Mouse (Mus musculus): Measurements from ENCODE around the gene Ppp2r2d. TPM values are rescaled to one million over a fixed set of nuclear protein-coding genes. Genes with fewer than 3 reads are reported as not detected.

Ppp2r2d gene
- total RNA-seq (2021): 63.7 and 70.5 TPM in 2 replicates
- long read RNA-seq, experiment 1, transcript Ppp2r2d-201 (9 exons, 2,081 nt): major isoform, 50 of 94 reads
- long read RNA-seq, experiment 1, transcript Ppp2r2d-207 (8 exons, 1,938 nt): minor isoform, 5 of 94 reads
- long read RNA-seq, experiment 1, partial matches to known transcripts: 9 of 94 reads
- long read RNA-seq, experiment 1, other reads (novel, unspliced or antisense): 28 of 94 reads
- long read RNA-seq, experiment 2, transcript Ppp2r2d-207 (8 exons, 1,938 nt): minor isoform, 9 of 71 reads
- long read RNA-seq, experiment 2, transcript Ppp2r2d-201 (9 exons, 2,081 nt): major isoform, 26 of 71 reads
- long read RNA-seq, experiment 2, partial matches to known transcripts: 16 of 71 reads
- long read RNA-seq, experiment 2, other reads (novel, unspliced or antisense): 19 of 71 reads

DNA sequence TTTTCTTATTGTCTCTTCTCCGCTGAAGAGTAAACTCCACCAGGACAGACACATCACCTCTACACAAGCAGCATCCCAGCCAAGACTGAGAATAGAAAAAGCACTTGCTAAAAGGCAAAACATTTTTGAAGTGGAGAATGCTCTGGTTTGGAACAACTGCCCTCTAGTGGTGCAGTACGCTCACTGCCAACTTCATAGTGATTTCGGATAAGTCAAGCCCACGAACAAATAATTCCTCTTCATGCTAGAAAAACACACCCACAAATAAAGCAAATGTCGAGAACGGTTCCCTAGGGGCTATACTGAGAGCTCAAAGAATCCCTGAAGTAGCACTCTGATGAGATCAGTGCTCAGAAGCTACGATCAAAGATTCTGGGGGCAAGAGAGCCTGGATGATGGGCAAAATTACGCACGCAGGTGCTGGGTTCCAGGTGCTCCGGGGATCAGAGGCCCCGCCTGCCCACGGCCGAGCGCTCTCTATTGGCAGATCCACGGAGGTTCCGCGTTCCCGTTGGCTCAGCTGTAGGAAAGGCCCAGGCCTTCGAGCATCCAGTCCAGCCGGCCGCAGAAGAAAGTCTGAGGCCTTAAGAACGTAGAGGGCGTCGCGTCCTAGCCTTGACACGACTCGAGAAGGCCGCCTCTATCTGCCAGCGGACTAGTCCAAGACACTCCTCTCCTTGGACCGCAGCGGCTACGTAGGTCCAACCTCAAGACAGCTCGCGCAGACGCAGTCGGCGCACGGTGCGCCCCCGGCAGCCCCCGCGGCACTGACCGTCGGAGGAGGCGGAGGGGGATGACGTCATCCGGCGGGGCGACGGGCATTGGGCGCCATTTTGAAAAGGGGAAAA lies at the start of gene Ppp2r2d, which contains the start of gene Mapk1ip1:
Gene Ppp2r2d (plus strand): TSS at position 536 of the 848 bp plus-strand sequence.
Gene Mapk1ip1 (minus strand): TSS at position 730 of the 848 bp plus-strand sequence.
- DNase-seq: peak; percentile 99

DNA sequence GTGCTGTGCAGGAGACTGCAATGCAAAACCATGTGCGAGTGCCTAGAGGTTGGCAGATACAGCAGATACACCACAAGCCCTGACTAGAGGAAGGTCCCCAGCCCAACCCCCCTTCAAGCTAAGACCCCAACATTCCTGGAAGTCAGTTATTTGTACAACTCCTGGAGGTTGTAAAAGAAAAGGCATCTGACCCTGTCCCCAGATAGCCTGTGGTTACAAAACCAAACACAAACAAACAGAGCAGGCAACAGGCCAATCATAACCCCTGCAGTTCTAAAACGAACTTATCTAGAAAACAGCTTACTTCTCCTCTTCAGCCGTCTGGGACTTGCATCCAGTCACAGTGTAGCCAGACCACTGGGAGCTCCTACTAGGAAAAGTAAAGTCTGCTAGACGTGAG lies 42.5 kb upstream of the Ppp2r2d start:
- DNase-seq: no peak

DNA sequence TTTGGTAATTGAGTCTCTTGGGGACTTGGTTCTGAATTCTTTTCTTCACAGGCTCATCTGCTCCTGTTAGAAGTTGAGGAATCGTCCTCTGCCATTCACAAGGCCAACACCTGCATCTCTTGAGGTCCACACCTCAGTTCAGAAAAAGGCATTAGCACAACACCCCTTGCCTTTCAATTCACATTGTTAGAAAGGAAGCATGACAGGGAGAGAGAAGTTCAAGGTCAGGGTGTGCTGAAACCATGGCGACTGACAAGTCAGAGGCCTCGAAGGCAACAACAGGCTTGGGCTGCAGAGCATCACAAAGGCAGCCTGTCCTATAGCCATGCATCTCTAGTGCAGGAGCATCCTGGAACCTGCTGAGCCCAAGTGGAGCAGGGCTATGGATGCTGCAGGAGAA lies 38.7 kb upstream of the Ppp2r2d start:
- DNase-seq: no peak

DNA sequence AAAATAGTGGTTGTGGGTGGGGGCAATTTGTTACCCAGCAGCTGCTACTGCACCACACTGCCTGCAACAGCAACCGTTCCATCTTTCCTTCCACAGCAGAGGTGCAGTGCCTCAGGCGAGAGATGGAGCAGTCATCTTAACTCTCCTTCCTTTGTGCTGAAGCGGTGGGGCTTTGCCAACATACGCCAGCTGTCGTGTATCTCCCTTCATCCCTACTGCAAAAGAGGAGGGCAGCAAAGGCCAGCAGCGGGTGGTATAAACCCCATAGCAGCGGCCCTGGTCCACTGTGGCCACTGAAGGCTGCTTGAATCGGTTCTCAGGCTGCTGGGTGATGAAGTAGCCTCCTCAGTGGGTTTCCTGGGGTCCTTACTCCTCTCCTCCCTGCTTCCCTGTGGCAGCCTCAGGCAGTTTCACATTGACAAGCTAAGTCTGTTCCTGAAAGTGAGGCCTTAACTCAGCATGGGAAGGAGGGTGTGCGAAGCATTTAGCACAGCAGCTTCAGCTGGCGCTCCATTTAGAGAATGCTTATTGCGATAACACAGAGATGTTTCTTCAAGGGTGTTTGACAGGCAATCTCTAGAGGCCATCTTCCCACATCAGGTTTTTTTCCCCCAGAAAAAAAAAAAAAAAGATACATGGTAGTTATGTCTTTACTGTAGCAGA lies 32.5 kb upstream of the Ppp2r2d start:
- no peak for DNase-seq

DNA sequence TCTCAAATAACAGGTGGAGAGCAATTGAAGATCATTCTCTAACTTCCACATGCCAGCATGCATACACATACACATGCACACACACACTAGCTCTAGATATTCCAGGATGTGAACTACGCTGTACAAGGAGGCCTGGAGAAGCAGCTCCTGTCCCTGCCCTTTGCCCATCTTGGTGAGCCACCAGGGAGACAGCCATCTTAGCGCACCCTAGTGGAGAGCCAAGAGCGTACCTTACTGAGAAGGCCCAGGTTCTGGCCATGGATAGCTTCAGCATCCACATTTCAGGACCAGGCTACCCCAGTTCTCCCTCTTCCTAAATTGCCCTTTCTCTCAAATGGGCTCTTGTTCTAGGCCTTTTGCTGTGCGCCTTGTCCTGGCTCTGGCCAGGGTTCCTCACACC lies 27.6 kb upstream of the Ppp2r2d start:
- DNase-seq: peak; percentile 43

DNA sequence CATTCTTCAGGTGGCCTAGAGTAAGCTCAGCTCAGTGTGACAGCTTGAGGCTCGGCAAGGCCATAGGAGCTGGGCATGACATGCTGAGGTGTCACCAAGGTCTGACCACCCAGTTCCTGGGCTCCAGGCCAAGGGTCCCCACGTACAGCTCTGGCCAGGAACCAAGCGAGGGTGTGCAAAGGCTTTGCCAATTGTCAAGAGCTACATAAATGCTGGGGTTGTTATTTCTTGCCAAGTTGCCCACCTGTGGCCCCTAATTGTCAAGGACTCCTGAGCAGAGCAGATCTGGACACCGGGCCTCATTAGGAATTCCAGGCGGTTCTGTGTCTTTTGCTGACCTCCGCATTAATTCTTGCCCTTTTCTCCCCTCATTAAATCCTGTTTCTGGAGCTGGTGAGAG lies 21.5 kb upstream of the Ppp2r2d start:
- peak; percentile 30 for DNase-seq

DNA sequence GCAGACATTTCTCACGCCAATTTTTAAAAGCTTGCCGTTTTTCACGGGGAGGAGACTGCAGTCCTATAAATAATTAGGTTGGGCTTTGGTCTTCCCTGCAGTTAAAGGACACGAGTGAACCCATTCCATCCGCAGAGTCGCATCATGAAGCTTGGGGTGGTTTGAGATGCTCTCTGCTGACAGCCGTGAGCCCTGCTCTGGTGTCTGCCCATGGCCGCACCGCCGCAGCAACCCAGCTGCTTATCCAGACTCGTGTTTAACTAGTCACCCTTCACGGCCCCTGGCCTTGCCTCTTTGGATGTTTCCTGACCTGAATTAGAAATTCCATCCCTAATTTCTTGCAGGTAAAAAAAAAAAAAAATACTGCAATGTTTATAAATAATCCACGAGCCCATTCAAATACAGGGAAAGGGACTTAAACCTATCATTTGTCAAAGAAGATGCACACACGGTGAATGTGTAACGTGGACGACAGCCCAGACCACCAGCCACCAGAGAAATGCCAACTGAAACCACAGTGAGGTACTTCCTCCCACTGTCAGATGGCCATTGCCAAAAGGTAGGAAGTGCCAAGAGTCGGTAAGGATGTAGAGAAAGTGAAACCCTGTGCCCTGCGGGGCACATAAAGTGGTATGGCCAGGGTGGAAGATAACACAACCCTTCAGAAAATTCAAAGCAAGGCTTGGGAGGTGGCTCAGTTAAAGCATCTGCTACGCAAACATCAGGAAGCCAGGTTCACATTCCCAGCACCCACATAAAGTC lies 20.7 kb upstream of the Ppp2r2d start:
- no peak for DNase-seq

DNA sequence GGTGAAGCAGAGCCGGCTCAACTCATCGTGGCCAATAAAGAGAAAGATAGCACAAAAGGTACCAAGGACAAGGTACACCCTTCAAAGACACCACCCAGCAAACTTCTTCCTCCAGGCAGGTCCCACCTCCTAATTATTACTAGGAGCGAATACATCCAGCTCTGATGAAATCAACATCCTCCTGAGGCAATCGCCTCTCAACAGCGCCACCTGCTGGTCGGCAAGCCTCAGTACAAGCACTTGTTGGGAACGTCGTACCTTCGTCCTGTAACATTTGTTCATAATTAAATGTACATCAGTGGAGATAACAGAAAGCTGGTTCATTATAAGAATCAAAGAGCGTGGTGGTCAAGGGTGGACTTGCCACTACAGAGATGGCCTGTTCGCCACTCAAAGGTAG lies 18.1 kb upstream of the Ppp2r2d start:
- DNase-seq: peak; percentile 85

DNA sequence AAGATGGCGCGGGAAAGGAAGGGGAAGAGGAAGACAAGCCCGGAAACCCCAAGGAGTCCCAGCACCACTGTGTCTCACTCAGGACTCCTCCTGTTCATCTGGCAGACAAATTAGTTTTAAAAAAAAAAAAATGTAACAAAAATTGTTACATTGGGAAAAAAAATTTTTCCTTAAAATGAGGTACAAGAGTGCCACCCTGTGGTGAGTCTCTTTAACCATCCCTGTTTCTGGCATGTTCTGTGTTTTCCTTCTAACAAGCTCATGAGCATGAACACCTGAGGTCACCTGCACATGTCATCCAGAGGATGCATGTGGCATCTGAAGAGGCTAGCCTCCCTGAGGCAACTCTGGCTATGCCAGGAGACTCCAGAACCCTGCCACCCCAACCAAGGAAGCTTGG lies 10.9 kb upstream of the Ppp2r2d start:
- no peak for DNase-seq

DNA sequence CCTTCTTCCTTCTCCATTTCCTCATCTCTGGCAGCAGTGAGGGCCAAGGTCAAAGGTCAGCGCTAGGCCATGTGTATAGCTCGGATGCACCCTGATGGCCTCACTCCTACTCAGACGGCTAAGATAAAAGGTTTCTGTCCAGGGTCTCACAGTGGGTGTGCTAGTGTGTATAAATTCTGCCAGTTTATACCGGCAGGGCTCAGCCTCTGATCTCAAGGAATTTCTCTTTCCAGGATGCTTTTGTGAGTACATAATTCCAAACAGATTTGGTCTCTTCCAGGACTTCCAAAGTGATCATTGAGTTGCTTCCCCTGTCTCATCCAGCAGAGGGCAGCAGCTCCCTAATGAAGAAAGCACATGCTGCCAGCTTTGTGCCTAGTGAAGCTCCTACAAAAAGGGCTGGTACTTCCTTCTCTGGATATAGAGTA lies 5.3 kb upstream of the Ppp2r2d start:
- peak; percentile 85 for DNase-seq

DNA sequence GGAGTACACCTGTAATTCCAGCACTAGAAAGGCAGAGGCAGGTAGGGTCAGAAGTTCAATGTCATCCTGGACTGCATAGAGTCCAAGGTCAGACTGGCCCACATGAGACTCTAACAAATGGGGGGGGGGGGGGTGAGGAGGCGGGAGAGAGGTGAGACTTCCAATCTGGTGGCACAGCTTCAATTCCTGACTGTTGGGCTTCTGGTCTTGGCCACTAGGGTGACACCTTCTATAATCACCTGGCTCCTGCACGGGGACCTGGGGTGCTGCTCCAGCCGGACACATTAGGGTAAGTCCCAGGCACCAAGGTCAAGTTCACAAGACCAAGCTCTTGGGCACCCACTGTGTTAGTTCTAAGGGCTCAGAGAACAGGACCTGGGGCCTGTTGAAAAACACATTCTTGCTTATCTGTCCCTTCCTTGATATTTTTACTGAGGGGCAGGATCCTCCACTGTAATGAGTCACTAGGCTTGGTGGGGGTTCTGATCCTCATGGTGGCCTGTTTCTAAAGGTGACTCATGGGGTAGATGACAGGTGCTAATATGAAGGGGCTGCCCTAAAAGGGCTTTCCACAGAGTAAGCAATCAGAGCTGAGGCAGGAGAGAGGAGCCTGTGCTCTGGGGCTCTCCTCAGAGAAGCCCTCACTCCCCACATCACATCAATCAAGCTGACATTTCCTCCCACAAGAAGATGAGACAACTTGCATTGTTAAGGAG lies 4.3 kb upstream of the Ppp2r2d start:
- DNase-seq: no peak

DNA sequence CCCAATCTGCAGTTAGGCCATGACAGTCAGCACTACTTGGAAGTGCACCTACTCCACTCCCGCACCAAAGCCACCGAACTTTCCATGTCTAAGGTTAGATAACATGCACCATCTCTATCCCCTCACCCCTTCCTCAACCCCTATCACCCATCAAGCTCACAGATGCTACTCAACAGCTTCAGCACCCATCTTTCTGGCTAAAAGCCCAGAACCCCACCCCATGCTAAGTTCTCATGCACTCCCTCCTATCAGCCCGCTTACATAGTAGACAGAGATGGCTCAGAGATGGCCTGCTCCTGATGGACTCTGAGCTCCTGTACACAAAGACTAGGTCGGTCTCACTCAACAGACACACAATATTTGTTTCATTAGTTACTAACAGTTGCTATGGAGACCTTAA lies 2.5 kb upstream of the Ppp2r2d start:
- no peak for DNase-seq

DNA sequence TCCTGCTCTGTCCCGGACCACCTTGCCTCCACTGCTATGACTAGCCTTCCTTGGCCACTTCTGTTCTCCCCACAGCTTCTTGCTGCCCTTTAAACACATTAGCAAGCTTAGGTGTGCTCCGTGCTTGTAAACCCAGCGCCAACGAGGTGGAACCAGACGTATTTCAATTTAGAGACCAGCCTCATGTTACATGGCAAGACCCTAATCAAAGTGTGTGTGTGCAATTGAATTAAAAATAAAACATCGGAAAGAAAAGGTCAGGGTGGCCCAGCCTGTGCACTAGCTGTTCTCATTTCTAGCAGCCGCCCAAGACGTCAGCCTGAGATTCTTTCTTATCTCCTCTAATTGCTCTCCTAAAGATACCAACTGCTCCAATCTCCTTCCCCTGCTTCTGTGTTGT lies 768 bp upstream of the Ppp2r2d start:
- DNase-seq: no peak

DNA sequence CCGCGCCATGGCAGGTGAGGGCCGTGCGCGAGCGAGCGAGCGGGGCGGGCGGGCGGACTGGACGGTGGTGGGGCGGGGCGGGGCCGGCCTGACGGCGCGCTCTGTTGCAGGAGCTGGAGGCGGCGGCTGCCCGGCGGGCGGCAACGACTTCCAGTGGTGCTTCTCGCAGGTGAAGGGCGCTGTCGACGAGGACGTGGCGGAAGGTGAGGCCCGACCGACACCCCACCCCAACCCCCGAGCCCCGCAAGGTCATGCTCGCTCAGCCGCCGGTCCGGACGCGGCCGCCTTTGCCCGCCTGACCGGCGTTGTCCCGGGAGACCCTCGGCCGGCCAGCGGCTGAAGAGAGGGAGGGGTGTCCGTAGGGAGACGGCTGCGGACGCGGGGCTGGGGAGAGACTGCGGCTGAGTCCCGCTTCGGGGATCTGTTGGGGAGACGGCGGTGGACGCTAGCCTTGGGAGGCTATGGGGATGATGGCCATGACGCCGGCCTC lies 668 bp downstream of the Ppp2r2d start:
- no peak for DNase-seq

DNA sequence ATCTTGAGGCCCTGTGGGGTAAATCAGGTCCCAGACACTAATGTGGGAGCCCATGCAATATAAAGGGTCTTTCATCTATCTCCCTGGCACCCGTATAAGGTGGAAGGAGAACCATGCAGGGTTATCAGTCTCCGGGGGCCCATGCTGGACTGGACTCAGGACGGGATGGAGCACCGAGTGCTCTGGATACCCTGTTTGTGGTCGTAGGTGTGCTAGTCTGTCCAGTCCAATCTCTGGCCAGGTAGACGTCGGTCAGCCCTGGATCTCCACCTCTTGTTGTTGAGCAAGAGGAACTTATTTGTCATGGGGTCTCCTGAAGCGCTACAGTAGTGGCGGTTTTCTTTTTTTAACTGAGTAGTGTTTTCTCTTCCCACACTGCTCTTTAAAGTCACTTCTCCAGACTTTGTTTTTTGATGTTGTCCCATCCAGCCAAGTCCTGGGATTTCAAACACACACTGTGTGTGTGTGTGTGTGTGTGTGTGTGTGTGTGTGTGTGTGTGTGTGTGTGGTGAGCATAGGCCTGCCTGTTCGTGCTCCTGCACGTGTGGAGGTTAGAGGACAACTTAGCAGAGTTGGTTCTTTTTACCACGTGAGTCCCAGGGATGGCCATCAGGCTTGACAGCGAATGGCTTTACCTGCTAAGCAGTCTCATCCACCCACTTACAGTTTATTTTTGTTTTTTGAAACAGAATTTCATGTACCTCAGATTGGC lies 1.6 kb downstream of the Ppp2r2d start:
- no peak for DNase-seq

DNA sequence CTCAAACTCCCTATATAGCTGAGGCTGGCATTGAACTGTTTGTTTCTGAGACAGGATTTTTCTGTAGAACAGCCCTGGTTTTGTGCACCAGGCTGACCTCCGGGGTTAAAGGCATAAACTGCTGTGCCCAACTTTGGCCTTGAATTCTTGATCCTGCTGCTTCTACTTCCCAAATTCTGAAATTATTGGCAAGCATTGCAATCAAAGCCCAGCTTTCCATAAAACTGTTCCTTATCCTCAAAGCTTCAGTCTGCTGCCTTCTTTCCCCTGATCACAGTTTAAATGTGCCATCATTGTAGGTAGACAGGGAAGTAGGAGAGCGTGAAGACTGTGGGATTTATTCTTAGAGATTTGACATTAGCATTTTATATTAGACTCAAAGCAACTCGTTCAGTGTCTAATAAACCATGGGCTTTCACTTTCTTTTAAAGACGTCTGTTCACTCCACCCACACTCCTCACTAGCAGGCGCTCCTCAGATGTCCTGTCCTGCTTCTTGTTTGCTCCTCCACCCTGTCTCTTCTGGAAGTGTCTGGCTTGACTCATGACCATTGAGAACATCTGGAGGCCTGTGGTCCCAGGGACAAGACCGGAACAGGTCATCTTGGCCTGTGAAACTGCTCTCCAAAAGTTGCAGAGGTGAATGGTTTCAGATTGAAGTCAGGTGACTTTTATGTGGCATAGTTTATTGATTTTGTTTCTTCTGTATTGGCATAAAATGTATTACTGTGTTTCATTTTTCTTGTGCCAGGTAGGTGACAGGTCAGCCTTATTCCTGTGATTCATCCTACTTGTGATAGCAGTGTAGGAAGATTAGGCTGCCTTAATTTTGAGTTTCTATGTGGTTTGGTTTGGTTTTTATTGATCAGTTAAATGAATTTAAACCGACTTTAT lies 2.4 kb downstream of the Ppp2r2d start:
- DNase-seq: no peak

DNA sequence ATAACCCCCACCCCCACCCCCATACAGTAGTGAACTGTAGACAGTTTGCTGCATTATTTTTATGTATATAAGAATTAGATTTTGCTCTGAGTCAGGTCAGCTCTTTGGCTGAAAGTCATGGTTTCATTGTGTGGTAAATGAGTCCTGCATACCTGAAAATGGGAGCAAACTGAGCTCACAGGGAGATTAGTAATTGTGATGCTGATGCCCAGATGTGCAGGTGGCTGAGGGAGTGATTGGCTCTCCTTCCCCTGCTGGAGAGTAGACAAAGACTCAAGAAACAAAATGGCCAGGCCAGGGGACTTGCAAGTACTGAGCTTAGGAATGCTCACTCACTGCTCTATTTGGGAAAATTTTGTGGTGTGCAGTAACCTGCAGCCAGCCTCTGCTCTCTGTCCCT lies 4.2 kb downstream of the Ppp2r2d start:
- DNase-seq: no peak

DNA sequence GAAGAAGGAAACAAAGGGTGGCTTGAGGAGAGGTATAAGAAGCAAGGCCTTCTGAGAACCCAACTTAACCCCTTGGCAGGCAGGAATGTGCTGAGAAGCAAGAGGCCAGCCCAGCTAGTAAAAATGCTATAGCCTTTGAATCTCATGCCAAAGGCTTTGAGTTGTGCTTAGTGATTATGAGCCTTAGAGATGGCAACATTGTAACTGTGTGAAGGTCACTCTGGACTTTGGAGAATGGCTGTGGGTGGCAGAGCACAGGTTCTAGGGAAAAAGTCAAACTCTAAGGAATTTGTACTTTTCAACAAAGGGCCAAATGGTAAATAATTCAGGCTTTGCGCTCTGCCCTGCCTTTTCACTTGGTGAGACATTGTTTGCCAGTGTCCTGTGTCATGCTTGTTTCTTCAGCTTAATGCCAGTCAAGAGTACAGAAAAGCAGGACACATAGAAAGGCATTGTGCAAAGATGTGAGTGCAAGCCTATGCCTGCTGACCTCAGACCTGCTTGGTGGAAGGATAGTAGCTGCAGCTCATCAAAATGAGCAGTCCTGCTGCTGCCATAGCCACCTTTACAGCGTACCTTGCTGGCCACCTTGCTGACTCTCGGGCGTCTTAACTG lies 7.6 kb downstream of the Ppp2r2d start:
- no peak for DNase-seq

DNA sequence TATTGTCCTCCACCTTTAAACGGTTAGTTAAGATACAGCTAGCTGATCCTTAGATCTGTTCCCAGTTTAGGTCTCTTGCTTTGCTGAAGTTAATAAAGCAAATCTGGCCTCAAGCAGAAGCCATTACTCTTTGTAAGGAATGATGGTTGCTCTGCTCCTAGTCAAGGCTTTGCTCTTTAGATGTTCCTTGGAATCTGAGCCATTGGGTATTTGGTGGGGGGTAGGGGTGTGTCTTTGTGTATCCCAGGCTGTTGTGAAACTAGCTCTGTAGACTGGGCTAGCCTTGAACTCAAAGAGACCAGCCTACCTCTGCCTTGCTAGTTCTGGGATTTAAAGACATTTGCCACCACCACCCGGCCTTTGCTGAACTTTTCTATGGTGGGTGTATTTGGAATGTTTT lies 8.3 kb downstream of the Ppp2r2d start:
- no peak for DNase-seq

All from adrenal gland, postnatal 14 days (tissue).